Mouse (Mus musculus) hindbrain, postnatal 0 days (tissue): Measurements from ENCODE around the gene Dyrk3. TPM values are rescaled to one million over a fixed set of nuclear protein-coding genes. Genes with fewer than 3 reads are reported as not detected.

Source experiments
- ATAC-seq: fragments of 200-750 bp; cut with Nextera tagmentation; 2 replicates; pipeline ENCODE4 v1.8.0; 2017; ENCODE audit warnings: mild to moderate bottlenecking, moderate TSS enrichment, moderate library complexity
- DNase-seq: peaks from one replicate; pipeline ENCODE4 v3.0.0-alpha.2; 2015; ENCODE audit warnings: low spot score
- H3K27ac ChIP-seq: fragments of 300-500 bp; sonication (generic); 2 replicates; pipeline ENCODE4 v1.5.1; 2014; ENCODE audit warnings: mild to moderate bottlenecking
- H3K27me3 ChIP-seq: fragments of 300-500 bp; sonication (generic); 2 replicates; pipeline ENCODE4 v1.6.1; 2014; ENCODE audit warnings: low read length, mixed read lengths; ENCODE audit not compliant: insufficient read depth
- H3K36me3 ChIP-seq: fragments of 300-500 bp; sonication (generic); 2 replicates; pipeline ENCODE4 v1.6.1; 2014; ENCODE audit warnings: low read length, mixed read lengths; ENCODE audit not compliant: insufficient read depth
- H3K4me1 ChIP-seq: fragments of 300-500 bp; sonication (generic); 2 replicates; pipeline ENCODE4 v1.6.1; 2014; ENCODE audit warnings: antibody characterized with exemption, low read length, mixed read lengths; ENCODE audit not compliant: insufficient read depth
- H3K4me2 ChIP-seq: fragments of 300-500 bp; sonication (generic); 2 replicates; pipeline ENCODE4 v1.6.1; 2014; ENCODE audit warnings: low read depth, mild to moderate bottlenecking, low read length, moderate library complexity, mixed read lengths
- H3K4me3 ChIP-seq: fragments of 300-500 bp; sonication (generic); 2 replicates; pipeline ENCODE4 v1.5.1; 2014; ENCODE audit warnings: low read length
- H3K9ac ChIP-seq: fragments of 300-500 bp; sonication (generic); replicated peaks from 2 replicates; pipeline ENCODE4 v1.6.1; 2014; ENCODE audit warnings: mild to moderate bottlenecking, low read length, moderate library complexity, mixed read lengths
- H3K9me3 ChIP-seq: fragments of 300-500 bp; sonication (generic); 2 replicates; pipeline ENCODE4 v1.6.1; 2016; ENCODE audit warnings: low read length, mixed read lengths
- CTCF ChIP-seq: IDR thresholded peaks from 2 replicates; pipeline ENCODE4 v1.5.1; 2016; ENCODE audit warnings: antibody characterized with exemption, control low read depth, low read depth
- WGBS: fragments of 180-500 bp; shearing (Covaris S2); extraction: QIAGEN DNeasy Blood & Tissue Kit; methylation state at CpG from one replicate; pipeline ENCODE4 v1.1.7; 2014; 5-methylcytosine and 5-hydroxymethylcytosine counted together
- polyA plus RNA-seq: library from polyadenylated mRNA; unstranded; fragments of >200 nt; fragmentation: Nextera tagmentation; extraction: Ambion mirVana; gene quantifications from 2 replicates; pipeline ENCODE4 v1.2.1, GENCODE M21; 2015
- total RNA-seq: library from RNA; depleted of rRNA; stranded (reverse); fragments of >200 nt; gene quantifications from 2 replicates; pipeline ENCODE4 v1.2.3, GENCODE M21; 2014

The Dyrk3 gene
- total and polyA plus RNA-seq, 2 experiments from 2014 or later, result 8.9 to 10.2 TPM

- ATAC-seq, result peak; percentile 96
- 0% methylated on average over 23 of the region's 32 CpGs for WGBS
These were observed 40.4 kb downstream of the Dyrk3 start, which contains the start of gene Mapkapk2 for GRCm38 (mm10) chr1:131097700-131098094. Gene Mapkapk2 (minus strand): TSS chr1:131097826.

GRCm38 (mm10) chr1:131096803-131097699 lies 41.1 kb downstream of the Dyrk3 start:
- Histone ChIP-seq H3K36me3 (no peaks in the 10 kb centered on the region), H3K27me3 (no peaks in the 10 kb centered on the region), H3K27ac (peak overlapping the region; percentile 84), H3K9ac (peak overlapping the region; percentile 91), H3K4me1 (peaks cover 8% of the 10 kb centered on the region; the same call in 1 of the 2 replicates), H3K4me2 (peak overlapping the region; percentile 78), H3K9me3 (no peaks in the 10 kb centered on the region), H3K4me3 (peak overlapping the region; percentile 90)
- no peak for TF ChIP-seq CTCF
- under 1% methylated on average over 79 of the region's 98 CpGs for WGBS
- DNase-seq, result peak; percentile 71
- ATAC-seq, result peak; percentile 78

More at GRCm38 (mm10) chr1:131097700-131098094, 40.4 kb downstream of the Dyrk3 start, which contains the start of gene Mapkapk2:
- Histone ChIP-seq H3K9ac (peak within 1 kb of the TSS; percentile 91), H3K9me3 (no peaks in the 10 kb centered on the region), H3K27ac (peak within 1 kb of the TSS; percentile 84), H3K4me1 (peaks cover 8% of the 10 kb centered on the region; the same call in 1 of the 2 replicates), H3K27me3 (no peaks in the 10 kb centered on the region), H3K4me2 (peak within 1 kb of the TSS; percentile 78), H3K36me3 (no peaks in the 10 kb centered on the region), H3K4me3 (peak within 1 kb of the TSS; percentile 90)
- peak; percentile 96 for DNase-seq
- no peak for TF ChIP-seq CTCF

- no peak for DNase-seq
- Histone ChIP-seq H3K4me3 (peak overlapping the region; percentile 90), H3K27ac (peak overlapping the region; percentile 84), H3K4me2 (peak overlapping the region; percentile 78), H3K36me3 (no peaks in the 10 kb centered on the region), H3K9ac (peak overlapping the region; percentile 91), H3K9me3 (no peaks in the 10 kb centered on the region), H3K4me1 (peaks cover 12% of the 10 kb centered on the region; the same call in 1 of the 2 replicates), H3K27me3 (no peaks in the 10 kb centered on the region)
- 22% methylated on average over 9 of the region's 9 CpGs for WGBS
- ATAC-seq, result no peak
- TF ChIP-seq CTCF, result no peak
These were observed 41.9 kb downstream of the Dyrk3 start for GRCm38 (mm10) chr1:131096132-131096695.

GRCm38 (mm10) chr1:131095574-131095973 lies 42.6 kb downstream of the Dyrk3 start:
- no peaks in the 10 kb centered on the region for H3K36me3 ChIP-seq
- peak overlapping the region; percentile 91; the same call in 1 of the 2 replicates for H3K9ac ChIP-seq
- no peaks in the 10 kb centered on the region for H3K9me3 ChIP-seq
- peaks cover 19% of the 10 kb centered on the region for H3K4me1 ChIP-seq
- DNase-seq (no peak), ATAC-seq (no peak)
- no peak for TF ChIP-seq CTCF
- no peak overlapping the region for H3K27ac ChIP-seq
- H3K4me2 ChIP-seq, result peak overlapping the region; percentile 78
- H3K27me3 ChIP-seq, result no peaks in the 10 kb centered on the region
- peak overlapping the region; percentile 90 for H3K4me3 ChIP-seq
- WGBS, result 9% methylated on average over 8 of the region's 8 CpGs

GRCm38 (mm10) chr1:131093889-131094288 lies 44.3 kb downstream of the Dyrk3 start:
- no peak overlapping the region for H3K4me2 ChIP-seq
- 82% methylated on average over 8 of the region's 8 CpGs for WGBS
- no peaks in the 10 kb centered on the region for H3K36me3 ChIP-seq
- ATAC-seq (no peak), DNase-seq (no peak)
- no peak for TF ChIP-seq CTCF
- peaks cover 29% of the 10 kb centered on the region for H3K4me1 ChIP-seq
- no peaks in the 10 kb centered on the region for H3K9me3 ChIP-seq
- no peak overlapping the region for H3K9ac ChIP-seq
- H3K27ac ChIP-seq, result no peak overlapping the region
- H3K4me3 ChIP-seq, result no peak overlapping the region
- no peaks in the 10 kb centered on the region for H3K27me3 ChIP-seq

GRCm38 (mm10) chr1:131092846-131093245 lies 45.3 kb downstream of the Dyrk3 start:
- Histone ChIP-seq H3K36me3 (no peaks in the 10 kb centered on the region), H3K4me2 (no peak overlapping the region), H3K9me3 (no peaks in the 10 kb centered on the region), H3K27ac (no peak overlapping the region), H3K4me3 (no peak overlapping the region), H3K4me1 (peaks cover 38% of the 10 kb centered on the region), H3K9ac (no peak overlapping the region), H3K27me3 (no peaks in the 10 kb centered on the region)
- DNase-seq, result no peak
- WGBS, result 98% methylated on average over 3 of the region's 3 CpGs
- no peak for TF ChIP-seq CTCF
- ATAC-seq, result no peak
